Mouse (Mus musculus) limb, embryonic 15.5 days (tissue): ENCODE measurements around the gene Itga1. TPM values are rescaled to one million over a fixed set of nuclear protein-coding genes. Genes with fewer than 3 reads are reported as not detected.

Source experiments
- ATAC-seq: fragments of 200-750 bp; cut with Nextera tagmentation; 2 replicates; pipeline ENCODE4 v1.8.0; 2017; ENCODE audit warnings: low read depth, moderate TSS enrichment; ENCODE audit not compliant: insufficient number of reproducible peaks, low FRiP score, low TSS enrichment
- H3K27ac ChIP-seq: fragments of 300-500 bp; sonication (generic); 2 replicates; pipeline ENCODE4 v1.5.1; 2015; ENCODE audit warnings: moderate library complexity, mild to moderate bottlenecking, inconsistent platforms
- H3K27me3 ChIP-seq: fragments of 300-500 bp; sonication (generic); 2 replicates; pipeline ENCODE4 v1.6.1; 2015; ENCODE audit warnings: inconsistent platforms
- H3K36me3 ChIP-seq: fragments of 300-500 bp; sonication (generic); 2 replicates; pipeline ENCODE4 v1.6.1; 2015; ENCODE audit warnings: inconsistent platforms
- H3K4me1 ChIP-seq: fragments of 300-500 bp; sonication (generic); 2 replicates; pipeline ENCODE4 v1.6.1; 2015; ENCODE audit warnings: inconsistent platforms
- H3K4me2 ChIP-seq: fragments of 300-500 bp; sonication (generic); 2 replicates; pipeline ENCODE4 v1.6.1; 2015; ENCODE audit warnings: mild to moderate bottlenecking, inconsistent platforms
- H3K4me3 ChIP-seq: fragments of 300-500 bp; sonication (generic); 2 replicates; pipeline ENCODE4 v1.5.1; 2015; ENCODE audit warnings: mild to moderate bottlenecking, inconsistent platforms
- H3K9ac ChIP-seq: fragments of 300-500 bp; sonication (generic); 2 replicates; pipeline ENCODE4 v1.6.1; 2015; ENCODE audit warnings: inconsistent platforms
- H3K9me3 ChIP-seq: fragments of 300-500 bp; sonication (generic); 2 replicates; pipeline ENCODE4 v1.6.1; 2016; ENCODE audit warnings: inconsistent platforms
- WGBS: fragments of 180-500 bp; shearing (Covaris S2); methylation state at CpG from one replicate; pipeline ENCODE4 v1.1.7; 2015; 5-methylcytosine and 5-hydroxymethylcytosine counted together
- polyA plus RNA-seq: library from polyadenylated mRNA; unstranded; fragments of >200 nt; fragmentation: Nextera tagmentation; extraction: Ambion mirVana; gene quantifications from 2 replicates; pipeline ENCODE4 v1.2.1, GENCODE M21; 2015

Gene Itga1
- polyA plus RNA-seq, 1 experiment from 2014 or later: 11.4 TPM

- Histone ChIP-seq H3K27me3 (no peaks in the 10 kb centered on the region), H3K4me3 (no peak overlapping the region), H3K36me3 (peaks cover 4% of the 10 kb centered on the region; the same call in 1 of the 2 replicates), H3K9ac (no peak overlapping the region), H3K27ac (no peak overlapping the region), H3K4me2 (no peak overlapping the region), H3K9me3 (no peaks in the 10 kb centered on the region), H3K4me1 (no peaks in the 10 kb centered on the region)
- 87% methylated on average over 3 of the region's 3 CpGs for WGBS
- ATAC-seq: no peak
Observed at GRCm38 (mm10) chr13:114971905-114972304, 129.9 kb downstream of the Itga1 start.

- H3K27me3 ChIP-seq: no peaks in the 10 kb centered on the region
- 39% methylated on average over 2 of the region's 2 CpGs for WGBS
- ATAC-seq: no peak
- no peaks in the 10 kb centered on the region for H3K4me1 ChIP-seq
- H3K27ac ChIP-seq: no peak overlapping the region
- no peak overlapping the region for H3K9ac ChIP-seq
- H3K9me3 ChIP-seq: no peaks in the 10 kb centered on the region
- H3K4me3 ChIP-seq: no peak overlapping the region
- H3K36me3 ChIP-seq: peaks cover 4% of the 10 kb centered on the region; the same call in 1 of the 2 replicates
- no peak overlapping the region for H3K4me2 ChIP-seq
Observed at GRCm38 (mm10) chr13:114964233-114964632, 137.5 kb downstream of the Itga1 start.

- Histone ChIP-seq H3K27ac (no peak overlapping the region), H3K4me1 (no peaks in the 10 kb centered on the region), H3K9ac (no peak overlapping the region), H3K4me3 (no peak overlapping the region), H3K36me3 (no peaks in the 10 kb centered on the region), H3K4me2 (no peak overlapping the region), H3K9me3 (no peaks in the 10 kb centered on the region), H3K27me3 (no peaks in the 10 kb centered on the region)
- no peak for ATAC-seq
Observed at GRCm38 (mm10) chr13:114954516-114954915, 147.2 kb downstream of the Itga1 start.

- Histone ChIP-seq H3K4me3 (no peak overlapping the region), H3K9me3 (no peaks in the 10 kb centered on the region), H3K4me2 (no peak overlapping the region), H3K9ac (no peak overlapping the region), H3K4me1 (peaks cover 16% of the 10 kb centered on the region), H3K36me3 (no peaks in the 10 kb centered on the region), H3K27me3 (no peaks in the 10 kb centered on the region), H3K27ac (no peak overlapping the region)
- ATAC-seq: no peak
- WGBS: 79% methylated on average over 7 of the region's 7 CpGs
Observed at GRCm38 (mm10) chr13:114933541-114933940, 168.2 kb downstream of the Itga1 start.

GRCm38 (mm10) chr13:114931775-114932294 is 169.9 kb downstream of the Itga1 start, which contains the start of gene Itga2:
TSS of gene Itga2 (minus strand) at chr13:114932100.
- Histone ChIP-seq H3K27ac (peak within 1 kb of the TSS; percentile 47; the same call in 1 of the 2 replicates), H3K4me3 (peak within 1 kb of the TSS; percentile 45), H3K4me2 (peak within 1 kb of the TSS; percentile 79), H3K9me3 (no peaks in the 10 kb centered on the region), H3K9ac (peak within 1 kb of the TSS; percentile 31), H3K36me3 (no peaks in the 10 kb centered on the region), H3K4me1 (peaks cover 16% of the 10 kb centered on the region), H3K27me3 (no peaks in the 10 kb centered on the region)
- ATAC-seq: peak; percentile 75; the same call in 1 of the 2 replicates
- 2% methylated on average over 28 of the region's 28 CpGs for WGBS

- H3K27ac ChIP-seq: peak overlapping the region; percentile 47; the same call in 1 of the 2 replicates
- WGBS: under 1% methylated on average over 10 of the region's 10 CpGs
- no peaks in the 10 kb centered on the region for H3K9me3 ChIP-seq
- no peaks in the 10 kb centered on the region for H3K36me3 ChIP-seq
- H3K4me1 ChIP-seq: peaks cover 16% of the 10 kb centered on the region
- no peak for ATAC-seq
- H3K9ac ChIP-seq: no peak overlapping the region
- peak overlapping the region; percentile 79 for H3K4me2 ChIP-seq
- no peaks in the 10 kb centered on the region for H3K27me3 ChIP-seq
- peak overlapping the region; percentile 45 for H3K4me3 ChIP-seq
Observed at GRCm38 (mm10) chr13:114930996-114931649, 170.6 kb downstream of the Itga1 start.

GRCm38 (mm10) chr13:114924785-114925184 is 177.0 kb downstream of the Itga1 start:
- H3K36me3 ChIP-seq: no peaks in the 10 kb centered on the region
- H3K27ac ChIP-seq: no peak overlapping the region
- no peaks in the 10 kb centered on the region for H3K4me1 ChIP-seq
- H3K27me3 ChIP-seq: no peaks in the 10 kb centered on the region
- H3K4me3 ChIP-seq: no peak overlapping the region
- H3K4me2 ChIP-seq: no peak overlapping the region
- no peak for ATAC-seq
- H3K9ac ChIP-seq: no peak overlapping the region
- WGBS: 59% methylated on average over 1 of the region's 1 CpGs
- H3K9me3 ChIP-seq: no peaks in the 10 kb centered on the region

- no peaks in the 10 kb centered on the region for H3K4me1 ChIP-seq
- no peak overlapping the region for H3K4me2 ChIP-seq
- no peaks in the 10 kb centered on the region for H3K36me3 ChIP-seq
- no peak for ATAC-seq
- H3K27me3 ChIP-seq: no peaks in the 10 kb centered on the region
- no peak overlapping the region for H3K27ac ChIP-seq
- H3K9me3 ChIP-seq: no peaks in the 10 kb centered on the region
- WGBS: 65% methylated on average over 9 of the region's 9 CpGs
- no peak overlapping the region for H3K9ac ChIP-seq
- H3K4me3 ChIP-seq: no peak overlapping the region
Observed at GRCm38 (mm10) chr13:114923331-114923730, 178.4 kb downstream of the Itga1 start.

- H3K9me3 ChIP-seq: no peaks in the 10 kb centered on the region
- H3K27ac ChIP-seq: no peak overlapping the region
- H3K36me3 ChIP-seq: no peaks in the 10 kb centered on the region
- no peak overlapping the region for H3K9ac ChIP-seq
- no peak overlapping the region for H3K4me3 ChIP-seq
- 69% methylated on average over 5 of the region's 5 CpGs for WGBS
- no peaks in the 10 kb centered on the region for H3K27me3 ChIP-seq
- ATAC-seq: no peak
- no peak overlapping the region for H3K4me2 ChIP-seq
- no peaks in the 10 kb centered on the region for H3K4me1 ChIP-seq
Observed at GRCm38 (mm10) chr13:114915767-114916166, 186.0 kb downstream of the Itga1 start.

- H3K9ac ChIP-seq: no peak overlapping the region
- 89% methylated on average over 4 of the region's 4 CpGs for WGBS
- no peak overlapping the region for H3K4me3 ChIP-seq
- H3K9me3 ChIP-seq: no peaks in the 10 kb centered on the region
- H3K27me3 ChIP-seq: no peaks in the 10 kb centered on the region
- H3K4me2 ChIP-seq: no peak overlapping the region
- H3K4me1 ChIP-seq: no peaks in the 10 kb centered on the region
- H3K27ac ChIP-seq: no peak overlapping the region
- ATAC-seq: no peak
- H3K36me3 ChIP-seq: no peaks in the 10 kb centered on the region
Observed at GRCm38 (mm10) chr13:114914963-114915362, 186.8 kb downstream of the Itga1 start.

GRCm38 (mm10) chr13:114914559-114914958 is 187.2 kb downstream of the Itga1 start:
- Histone ChIP-seq H3K27ac (no peak overlapping the region), H3K36me3 (no peaks in the 10 kb centered on the region), H3K4me3 (no peak overlapping the region), H3K9me3 (no peaks in the 10 kb centered on the region), H3K9ac (no peak overlapping the region), H3K27me3 (no peaks in the 10 kb centered on the region), H3K4me2 (no peak overlapping the region), H3K4me1 (no peaks in the 10 kb centered on the region)
- no peak for ATAC-seq
- 80% methylated on average over 4 of the region's 4 CpGs for WGBS

- Histone ChIP-seq H3K36me3 (no peaks in the 10 kb centered on the region), H3K9me3 (no peaks in the 10 kb centered on the region), H3K4me3 (no peak overlapping the region), H3K27ac (no peak overlapping the region), H3K4me1 (no peaks in the 10 kb centered on the region), H3K27me3 (no peaks in the 10 kb centered on the region), H3K4me2 (no peak overlapping the region), H3K9ac (no peak overlapping the region)
- ATAC-seq: no peak
- 73% methylated on average over 9 of the region's 9 CpGs for WGBS
Observed at GRCm38 (mm10) chr13:114910629-114911028, 191.1 kb downstream of the Itga1 start.
